Mouse (Mus musculus) urinary bladder, postnatal 25 days (tissue): ENCODE results near the gene Nsun7.
"Not testable (repeated sequence)": the region's sequence is repeated elsewhere in the genome, so short reads cannot be mapped to it uniquely, and the experiment has no call there.

ENCODE experiments used
- DNase-seq: peaks from one replicate; pipeline ENCODE4 v3.0.0; 2022; ENCODE audit warnings: low spot score

The Nsun7 gene

GRCm38 (mm10) chr5:66259756-66260448, at the start of gene Nsun7:
Gene Nsun7, plus strand, starts transcription at chr5:66259897.
- peak; percentile 62 for DNase-seq

GRCm38 (mm10) chr5:66214395-66214935, 45.2 kb upstream of the Nsun7 start:
- DNase-seq, result no peak

- no peak for DNase-seq
Observed at GRCm38 (mm10) chr5:66215569-66216277, 44.0 kb upstream of the Nsun7 start.

- DNase-seq, result no peak
Observed at GRCm38 (mm10) chr5:66219692-66220091, 40.0 kb upstream of the Nsun7 start.

GRCm38 (mm10) chr5:66220620-66221019, 39.1 kb upstream of the Nsun7 start:
- no peak for DNase-seq

GRCm38 (mm10) chr5:66222916-66223315, 36.8 kb upstream of the Nsun7 start:
- DNase-seq, result no peak

- no peak for DNase-seq
Observed at GRCm38 (mm10) chr5:66226526-66226925, 33.2 kb upstream of the Nsun7 start.

GRCm38 (mm10) chr5:66231660-66232269, 27.9 kb upstream of the Nsun7 start:
- no peak for DNase-seq

GRCm38 (mm10) chr5:66232456-66232855, 27.2 kb upstream of the Nsun7 start:
- DNase-seq, result no peak

GRCm38 (mm10) chr5:66241894-66242293, 17.8 kb upstream of the Nsun7 start:
- DNase-seq, result no peak

GRCm38 (mm10) chr5:66243467-66243866, 16.2 kb upstream of the Nsun7 start:
- no peak for DNase-seq

GRCm38 (mm10) chr5:66244043-66244660, 15.5 kb upstream of the Nsun7 start:
- DNase-seq, result no peak

GRCm38 (mm10) chr5:66245958-66246497, 13.7 kb upstream of the Nsun7 start:
- no peak for DNase-seq

GRCm38 (mm10) chr5:66253219-66253618, 6.5 kb upstream of the Nsun7 start:
- no peak for DNase-seq

GRCm38 (mm10) chr5:66255044-66255443, 4.7 kb upstream of the Nsun7 start:
- no peak for DNase-seq

- DNase-seq, result no peak
Observed at GRCm38 (mm10) chr5:66259000-66259399, 697 bp upstream of the Nsun7 start.

- DNase-seq, result not testable (repeated sequence)
Observed at GRCm38 (mm10) chr5:66259431-66259755, 304 bp upstream of the Nsun7 start.

GRCm38 (mm10) chr5:66262475-66262874, 2.8 kb downstream of the Nsun7 start:
- DNase-seq, result no peak

GRCm38 (mm10) chr5:66263398-66263797, 3.7 kb downstream of the Nsun7 start:
- DNase-seq, result peak; percentile 22

GRCm38 (mm10) chr5:66269616-66270015, 9.9 kb downstream of the Nsun7 start:
- no peak for DNase-seq

- no peak for DNase-seq
Observed at GRCm38 (mm10) chr5:66271141-66271540, 11.4 kb downstream of the Nsun7 start.

- no peak for DNase-seq
Observed at GRCm38 (mm10) chr5:66274417-66274816, 14.7 kb downstream of the Nsun7 start.
